Mouse (Mus musculus): ENCODE results near the gene 1110051M20Rik. TPM values are rescaled to one million over a fixed set of nuclear protein-coding genes. Genes with fewer than 3 reads are reported as not detected.
A peak's percentile ranks its signal among the peaks of the same experiment; 100 is the strongest.

The 1110051M20Rik gene
- total and polyA plus RNA-seq, 3 experiments = 8.4 to 14.7 (median 13.2) TPM

- no peaks in the 10 kb centered on the region for H3K36me3 ChIP-seq (ENCODE audit: control insufficient read depth, insufficient read depth, low read length)
- 92% methylated on average over 7 of the region's 7 CpGs for WGBS
- H3K27me3 ChIP-seq (ENCODE audit: control insufficient read depth, insufficient read depth, low read length) = no peaks in the 10 kb centered on the region
- no peak overlapping the region for H3K9ac ChIP-seq (ENCODE audit: low read depth, low read length)
- intact Hi-C loops (cut with DNase I) = no loop called here
- no peak for TF ChIP-seq POLR2A (IDR thresholded peaks at IDR 0.05; ENCODE audit: insufficient read depth, low read depth, low read length)
- TF ChIP-seq CTCF (IDR thresholded peaks at IDR 0.05) = no peak
- TF ChIP-seq EP300 (IDR thresholded peaks at IDR 0.05; ENCODE audit: insufficient read depth, low read depth, low read length) = no peak
- H3K4me1 ChIP-seq (ENCODE audit: control insufficient read depth, insufficient read depth, low read length) = no peaks in the 10 kb centered on the region; the same call in 1 of the 2 replicates
- H3K27ac ChIP-seq = no peak overlapping the region
- DNase-seq = no peak
- no peaks in the 10 kb centered on the region for H3K79me2 ChIP-seq (replicated peaks; ENCODE audit: control insufficient read depth, insufficient read depth, low read length)
- no peak overlapping the region for H3K4me3 ChIP-seq
Measured at GRCm38 (mm10) chr2:91424061-91424720, 20.3 kb downstream of the 1110051M20Rik start.

- WGBS = 95% methylated on average over 5 of the region's 5 CpGs
- intact Hi-C loops (cut with DNase I) = no loop called here
- no peaks in the 10 kb centered on the region for H3K79me2 ChIP-seq (replicated peaks; ENCODE audit: control insufficient read depth, insufficient read depth, low read length)
Measured at GRCm38 (mm10) chr2:91421641-91422040, 22.9 kb downstream of the 1110051M20Rik start.

GRCm38 (mm10) chr2:91413811-91414210 is 30.7 kb downstream of the 1110051M20Rik start:
- H3K36me3 ChIP-seq (ENCODE audit: control insufficient read depth, insufficient read depth, low read length) = peaks cover 3% of the 10 kb centered on the region; the same call in 1 of the 2 replicates
- no peaks in the 10 kb centered on the region for H3K27me3 ChIP-seq (ENCODE audit: control insufficient read depth, insufficient read depth, low read length)
- WGBS = 50% methylated on average over 1 of the region's 1 CpGs
- H3K79me2 ChIP-seq (replicated peaks; ENCODE audit: control insufficient read depth, insufficient read depth, low read length) = no peaks in the 10 kb centered on the region
- no peak overlapping the region for H3K4me3 ChIP-seq
- no peak overlapping the region for H3K27ac ChIP-seq
- TF ChIP-seq EP300 (IDR thresholded peaks at IDR 0.05; ENCODE audit: insufficient read depth, low read depth, low read length) = no peak
- TF ChIP-seq CTCF (IDR thresholded peaks at IDR 0.05) = no peak
- no peak for TF ChIP-seq POLR2A (IDR thresholded peaks at IDR 0.05; ENCODE audit: insufficient read depth, low read depth, low read length)
- intact Hi-C loops (cut with DNase I) = no loop called here
- DNase-seq = peak in 1 of 2 experiments; percentile 11
- no peak overlapping the region for H3K9ac ChIP-seq (ENCODE audit: low read depth, low read length)
- H3K4me1 ChIP-seq (ENCODE audit: control insufficient read depth, insufficient read depth, low read length) = peaks cover 2% of the 10 kb centered on the region

More at GRCm38 (mm10) chr2:91421641-91422040, 22.9 kb downstream of the 1110051M20Rik start:
- H3K4me1 ChIP-seq (ENCODE audit: control insufficient read depth, insufficient read depth, low read length) = no peaks in the 10 kb centered on the region
- H3K27me3 ChIP-seq (ENCODE audit: control insufficient read depth, insufficient read depth, low read length) = no peaks in the 10 kb centered on the region
- TF ChIP-seq CTCF (IDR thresholded peaks at IDR 0.05) = no peak
- TF ChIP-seq EP300 (IDR thresholded peaks at IDR 0.05; ENCODE audit: insufficient read depth, low read depth, low read length) = no peak
- TF ChIP-seq POLR2A (IDR thresholded peaks at IDR 0.05; ENCODE audit: insufficient read depth, low read depth, low read length) = no peak
- no peak overlapping the region for H3K27ac ChIP-seq
- no peak overlapping the region for H3K4me3 ChIP-seq
- no peaks in the 10 kb centered on the region for H3K36me3 ChIP-seq (ENCODE audit: control insufficient read depth, insufficient read depth, low read length)
- DNase-seq = no peak
- no peak overlapping the region for H3K9ac ChIP-seq (ENCODE audit: low read depth, low read length)

- peaks cover 3% of the 10 kb centered on the region; the same call in 1 of the 2 replicates for H3K36me3 ChIP-seq (ENCODE audit: control insufficient read depth, insufficient read depth, low read length)
- intact Hi-C loops (cut with DNase I) = no loop called here
- no peaks in the 10 kb centered on the region for H3K27me3 ChIP-seq (ENCODE audit: control insufficient read depth, insufficient read depth, low read length)
- peak in 1 of 2 experiments; percentile 8 for DNase-seq
- H3K9ac ChIP-seq (ENCODE audit: low read depth, low read length) = no peak overlapping the region
- no peak overlapping the region for H3K27ac ChIP-seq
- 59% methylated on average over 5 of the region's 5 CpGs for WGBS
- H3K4me3 ChIP-seq = no peak overlapping the region
- H3K79me2 ChIP-seq (replicated peaks; ENCODE audit: control insufficient read depth, insufficient read depth, low read length) = no peaks in the 10 kb centered on the region
- peaks cover 2% of the 10 kb centered on the region for H3K4me1 ChIP-seq (ENCODE audit: control insufficient read depth, insufficient read depth, low read length)
- TF ChIP-seq POLR2A (IDR thresholded peaks at IDR 0.05; ENCODE audit: insufficient read depth, low read depth, low read length) (no peak), EP300 (IDR thresholded peaks at IDR 0.05; ENCODE audit: insufficient read depth, low read depth, low read length) (no peak), CTCF (IDR thresholded peaks at IDR 0.05) (no peak)
Measured at GRCm38 (mm10) chr2:91412361-91412760, 32.1 kb downstream of the 1110051M20Rik start.

GRCm38 (mm10) chr2:91411473-91411872 is 33.0 kb downstream of the 1110051M20Rik start:
- H3K9ac ChIP-seq (ENCODE audit: low read depth, low read length) = no peak overlapping the region
- no peak for TF ChIP-seq EP300 (IDR thresholded peaks at IDR 0.05; ENCODE audit: insufficient read depth, low read depth, low read length)
- no peak for TF ChIP-seq POLR2A (IDR thresholded peaks at IDR 0.05; ENCODE audit: insufficient read depth, low read depth, low read length)
- TF ChIP-seq CTCF (IDR thresholded peaks at IDR 0.05) = no peak
- no peak for DNase-seq
- H3K4me3 ChIP-seq = no peak overlapping the region
- H3K4me1 ChIP-seq (ENCODE audit: control insufficient read depth, insufficient read depth, low read length) = peaks cover 2% of the 10 kb centered on the region
- intact Hi-C loops (cut with DNase I) = no loop called here
- H3K36me3 ChIP-seq (ENCODE audit: control insufficient read depth, insufficient read depth, low read length) = peaks cover 3% of the 10 kb centered on the region; the same call in 1 of the 2 replicates
- WGBS = 53% methylated on average over 2 of the region's 2 CpGs
- no peaks in the 10 kb centered on the region for H3K27me3 ChIP-seq (ENCODE audit: control insufficient read depth, insufficient read depth, low read length)
- no peaks in the 10 kb centered on the region for H3K79me2 ChIP-seq (replicated peaks; ENCODE audit: control insufficient read depth, insufficient read depth, low read length)
- H3K27ac ChIP-seq = no peak overlapping the region

GRCm38 (mm10) chr2:91408031-91408430 is 36.5 kb downstream of the 1110051M20Rik start:
- no peak overlapping the region for H3K4me3 ChIP-seq
- WGBS = 73% methylated on average over 2 of the region's 2 CpGs

More at GRCm38 (mm10) chr2:91408031-91408430, 36.5 kb downstream of the 1110051M20Rik start:
- H3K27ac ChIP-seq = no peak overlapping the region
- DNase-seq = no peak
- no peaks in the 10 kb centered on the region for H3K36me3 ChIP-seq (ENCODE audit: control insufficient read depth, insufficient read depth, low read length)
- no peaks in the 10 kb centered on the region for H3K79me2 ChIP-seq (replicated peaks; ENCODE audit: control insufficient read depth, insufficient read depth, low read length)
- TF ChIP-seq EP300 (IDR thresholded peaks at IDR 0.05; ENCODE audit: insufficient read depth, low read depth, low read length) (no peak), POLR2A (IDR thresholded peaks at IDR 0.05; ENCODE audit: insufficient read depth, low read depth, low read length) (no peak), CTCF (IDR thresholded peaks at IDR 0.05) (no peak)
- intact Hi-C loops (cut with DNase I) = loop anchor here (5.0 kb wide), 1 partner anchor 76 kb away; no protein-coding TSS in a partner anchor
- H3K9ac ChIP-seq (ENCODE audit: low read depth, low read length) = no peak overlapping the region
- no peaks in the 10 kb centered on the region for H3K27me3 ChIP-seq (ENCODE audit: control insufficient read depth, insufficient read depth, low read length)
- H3K4me1 ChIP-seq (ENCODE audit: control insufficient read depth, insufficient read depth, low read length) = no peaks in the 10 kb centered on the region; the same call in 1 of the 2 replicates

Measured in heart, adult 2 months (tissue).